Mouse (Mus musculus) heart, adult 2 months (tissue): ENCODE measurements at regions not wholly inside any gene's neighbourhood (a gene's known extent, or its start where the extent isn't known, plus 50 kb on each side); places are given as distances from the start of the nearest gene placed in this dataset.
A peak's percentile ranks its signal among the peaks of the same experiment; 100 is the strongest.

ENCODE experiments used
- DNase-seq, 2 experiments: peaks; one replicate each; pipeline ENCODE4 v3.0.0; 2021
- H3K27ac ChIP-seq: fragments of 200-600 bp; 2 replicates; pipeline ENCODE4 v1.8.1; 2022
- H3K27me3 ChIP-seq: fragments of 200-500 bp; 2 replicates; pipeline ENCODE4 v1.6.1; 2012; ENCODE audit warnings: mild to moderate bottlenecking, low read length, inconsistent platforms, mixed read lengths; ENCODE audit not compliant: control insufficient read depth, insufficient read depth
- H3K36me3 ChIP-seq: fragments of 200-500 bp; 2 replicates; pipeline ENCODE4 v1.6.1; 2012; ENCODE audit warnings: low read length, inconsistent platforms; ENCODE audit not compliant: control insufficient read depth, insufficient read depth
- H3K4me1 ChIP-seq: fragments of 200-500 bp; 2 replicates; pipeline ENCODE4 v1.6.1; 2011; ENCODE audit warnings: low read length; ENCODE audit not compliant: control insufficient read depth, insufficient read depth
- H3K4me3 ChIP-seq: fragments of 200-600 bp; 2 replicates; pipeline ENCODE4 v1.8.1; 2022
- H3K79me2 ChIP-seq: fragments of 200-500 bp; replicated peaks from 2 replicates; pipeline ENCODE4 v1.6.1; 2012; ENCODE audit warnings: mild to moderate bottlenecking, inconsistent platforms, low read length, moderate library complexity, mixed read lengths; ENCODE audit not compliant: control insufficient read depth, insufficient read depth
- H3K9ac ChIP-seq: fragments of 200-500 bp; 2 replicates; pipeline ENCODE4 v1.6.1; 2012; ENCODE audit warnings: low read depth, mild to moderate bottlenecking, control low read depth, inconsistent platforms, low read length, mixed read lengths
- CTCF ChIP-seq: fragments of 200-600 bp; IDR thresholded peaks from 2 replicates; pipeline ENCODE4 v1.8.1; 2022; ENCODE audit warnings: antibody characterized with exemption, mild to moderate bottlenecking, moderate library complexity
- EP300 ChIP-seq: fragments of 200-500 bp; IDR thresholded peaks from 2 replicates; pipeline ENCODE4 v1.6.1; 2011; ENCODE audit warnings: low read depth, low read length, control low read depth; ENCODE audit not compliant: insufficient read depth
- POLR2A ChIP-seq: fragments of 200-500 bp; IDR thresholded peaks from 2 replicates; pipeline ENCODE4 v1.6.1; 2011; ENCODE audit warnings: mild to moderate bottlenecking, low read depth, low read length, control low read depth; ENCODE audit not compliant: insufficient read depth
- WGBS: fragments of 180-500 bp; shearing (Covaris S2); methylation state at CpG from one replicate; pipeline ENCODE4 v1.1.7; 2018; 5-methylcytosine and 5-hydroxymethylcytosine counted together
- intact Hi-C: fragments of 180-260 bp; cut with DNase I; formaldehyde crosslinking; loops from one replicate; pipeline ENCODE4 v1.15.1; 2025

DNA sequence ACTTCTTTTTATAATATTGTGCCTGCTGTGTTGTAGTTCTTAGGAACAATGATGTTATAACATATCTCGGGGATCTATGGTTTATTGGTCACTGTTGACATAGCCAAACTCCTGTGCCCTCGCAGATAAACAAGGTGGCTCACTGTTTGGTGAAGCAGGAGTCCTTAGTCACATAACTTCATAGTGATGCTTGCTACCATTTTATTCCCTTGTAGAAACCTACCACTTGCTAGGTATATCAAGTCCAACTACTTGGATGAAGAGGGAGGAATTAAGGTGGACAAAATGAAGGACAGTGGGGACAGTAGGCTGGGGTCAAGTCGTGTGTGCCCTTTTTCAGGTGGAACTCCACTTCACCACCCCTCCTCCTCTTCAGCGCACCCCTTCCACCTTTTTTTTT lies 146.7 kb upstream of the Bcl6 start:
- Histone ChIP-seq H3K79me2 (no peaks in the 10 kb centered on the region), H3K27ac (no peak overlapping the region), H3K36me3 (no peaks in the 10 kb centered on the region), H3K4me1 (peaks cover 1% of the 10 kb centered on the region; the same call in 1 of the 2 replicates), H3K4me3 (no peak overlapping the region), H3K9ac (no peak overlapping the region), H3K27me3 (no peaks in the 10 kb centered on the region)
- intact Hi-C loops = no loop called here
- 95% methylated on average over 4 of the region's 4 CpGs for WGBS
- no peak for DNase-seq
- TF ChIP-seq POLR2A (no peak), EP300 (no peak), CTCF (no peak)

DNA sequence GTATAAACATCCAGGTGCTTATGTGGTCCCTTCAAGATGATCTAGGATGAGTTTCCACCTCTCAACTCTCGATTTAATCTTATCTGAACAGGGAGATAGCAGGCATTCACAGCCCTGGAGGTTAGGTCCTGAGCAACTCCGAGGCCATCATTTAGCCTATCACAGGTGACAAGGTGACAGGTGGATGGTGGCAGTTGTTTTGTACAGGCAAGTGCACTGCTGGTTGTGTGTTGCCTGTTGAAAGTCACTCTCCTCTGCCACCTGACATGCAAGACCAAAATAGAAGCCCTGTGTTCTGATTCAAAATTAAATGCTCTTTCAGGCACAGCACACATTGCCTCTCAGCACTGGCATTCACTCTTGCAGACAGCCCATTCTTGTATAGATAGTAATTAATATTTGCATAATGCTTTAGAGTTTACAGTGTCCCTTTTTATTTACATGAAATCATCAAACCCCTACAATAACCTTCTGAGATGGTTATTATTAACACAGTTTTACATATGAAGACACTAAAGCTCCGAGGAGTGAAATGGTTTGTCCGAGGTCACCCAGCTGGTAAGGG lies 145.9 kb upstream of the Bcl6 start:
- Histone ChIP-seq H3K27ac (no peak overlapping the region), H3K4me1 (peaks cover 1% of the 10 kb centered on the region; the same call in 1 of the 2 replicates), H3K4me3 (no peak overlapping the region), H3K9ac (no peak overlapping the region), H3K27me3 (no peaks in the 10 kb centered on the region), H3K79me2 (no peaks in the 10 kb centered on the region), H3K36me3 (no peaks in the 10 kb centered on the region)
- no peak for DNase-seq
- 56% methylated on average over 4 of the region's 4 CpGs for WGBS
- intact Hi-C loops = no loop called here
- no peak for TF ChIP-seq POLR2A
- TF ChIP-seq CTCF = no peak
- TF ChIP-seq EP300 = no peak

DNA sequence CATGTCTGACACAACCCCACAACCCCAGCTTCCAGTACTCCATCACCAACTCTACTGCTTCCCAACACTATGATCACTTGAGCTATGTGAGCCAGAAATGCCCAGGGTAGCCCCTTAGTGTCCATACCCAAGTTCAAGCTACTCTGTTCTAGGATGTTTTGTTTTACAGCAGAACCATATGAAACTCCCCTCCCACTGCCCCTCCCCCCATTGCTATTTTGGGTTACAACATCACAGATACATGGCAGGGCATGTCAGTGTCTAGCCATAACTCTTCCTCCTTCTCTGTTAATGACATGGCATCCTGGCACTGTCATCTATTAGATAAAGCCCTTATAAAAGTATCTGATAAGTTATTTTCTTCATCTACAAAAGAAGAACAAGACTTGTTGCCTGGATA lies 142.0 kb upstream of the Bcl6 start:
- DNase-seq = no peak
- intact Hi-C loops = no loop called here

DNA sequence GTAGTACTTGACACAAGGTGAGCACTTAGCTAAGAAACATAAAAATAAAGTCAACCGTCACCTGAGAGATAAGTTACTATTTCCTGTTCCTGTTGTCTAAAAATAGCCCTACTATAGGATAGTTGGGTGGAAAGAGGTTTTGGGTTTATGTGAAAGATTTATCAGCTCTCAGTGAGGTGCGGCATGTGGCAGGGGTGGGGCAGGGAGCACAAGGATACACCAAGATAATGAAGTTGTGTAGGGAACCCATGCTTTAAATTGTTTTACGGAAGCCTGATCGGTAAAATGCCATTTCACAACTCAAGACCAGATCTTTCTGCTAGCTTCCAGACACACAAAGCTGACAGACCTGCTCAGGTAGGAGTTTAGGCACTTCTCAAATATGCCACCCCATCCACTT lies 141.0 kb upstream of the Bcl6 start:
- H3K27me3 ChIP-seq = no peaks in the 10 kb centered on the region
- H3K79me2 ChIP-seq = no peaks in the 10 kb centered on the region
- H3K4me3 ChIP-seq = no peak overlapping the region
- WGBS = 77% methylated on average over 4 of the region's 4 CpGs
- no peak for DNase-seq
- no peak overlapping the region for H3K9ac ChIP-seq
- no peak overlapping the region for H3K27ac ChIP-seq
- H3K36me3 ChIP-seq = no peaks in the 10 kb centered on the region
- H3K4me1 ChIP-seq = peaks cover 1% of the 10 kb centered on the region
- intact Hi-C loops = no loop called here
- no peak for TF ChIP-seq CTCF
- no peak for TF ChIP-seq POLR2A
- TF ChIP-seq EP300 = no peak

More for the DNA sequence above, 142.0 kb upstream of the Bcl6 start:
- TF ChIP-seq EP300 (no peak), POLR2A (no peak), CTCF (no peak)
- no peak overlapping the region for H3K9ac ChIP-seq
- no peaks in the 10 kb centered on the region for H3K36me3 ChIP-seq
- peaks cover 1% of the 10 kb centered on the region for H3K4me1 ChIP-seq
- no peak overlapping the region for H3K27ac ChIP-seq
- no peaks in the 10 kb centered on the region for H3K27me3 ChIP-seq
- H3K4me3 ChIP-seq = no peak overlapping the region
- H3K79me2 ChIP-seq = no peaks in the 10 kb centered on the region

DNA sequence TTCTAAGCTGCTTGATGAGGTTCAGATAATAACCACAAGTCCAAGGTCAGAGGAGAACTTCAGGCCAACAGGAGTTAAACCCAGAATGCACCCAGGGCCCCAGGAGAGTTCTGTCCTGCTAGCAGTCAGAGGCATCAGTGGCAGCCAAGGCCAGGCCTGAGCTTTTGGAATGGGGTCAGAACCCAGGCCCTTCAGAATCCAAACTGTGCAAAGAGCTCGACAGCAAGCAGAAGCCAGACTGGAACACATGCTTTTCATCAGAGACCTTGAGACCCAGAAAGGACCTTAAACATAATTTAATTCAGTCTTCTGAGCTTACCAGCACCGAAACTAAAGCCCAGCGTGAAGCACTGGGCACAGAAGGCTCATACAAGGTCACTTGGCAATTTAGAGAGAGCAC lies 139.9 kb upstream of the Bcl6 start:
- Histone ChIP-seq H3K79me2 (no peaks in the 10 kb centered on the region), H3K27me3 (no peaks in the 10 kb centered on the region), H3K36me3 (no peaks in the 10 kb centered on the region), H3K27ac (no peak overlapping the region), H3K9ac (no peak overlapping the region), H3K4me3 (no peak overlapping the region), H3K4me1 (no peaks in the 10 kb centered on the region; the same call in none of the 2 replicates)
- DNase-seq = peak in 1 of 2 experiments; percentile 44
- intact Hi-C loops = no loop called here
- TF ChIP-seq EP300 = no peak
- no peak for TF ChIP-seq POLR2A
- TF ChIP-seq CTCF = no peak
- WGBS = 62% methylated on average over 3 of the region's 3 CpGs

DNA sequence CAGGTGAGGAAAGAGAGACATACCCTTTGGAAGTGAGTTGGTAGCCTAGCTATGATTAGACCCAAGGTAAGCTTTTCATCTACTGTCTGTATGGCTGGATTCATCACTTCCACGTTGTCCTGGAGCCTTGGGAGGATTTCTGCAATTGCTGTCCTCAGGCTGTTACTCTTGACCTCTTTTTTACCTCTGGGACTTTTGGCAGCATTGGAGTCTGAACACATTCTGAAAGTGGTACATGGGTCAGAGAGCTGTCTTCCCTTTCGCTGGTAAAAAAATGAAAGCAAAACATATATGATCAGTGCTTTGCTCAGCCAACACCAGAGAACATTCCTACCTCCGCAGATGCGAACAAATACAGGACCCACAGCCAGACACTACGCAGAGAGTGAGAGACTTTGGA lies 136.1 kb upstream of the Bcl6 start:
- H3K4me3 ChIP-seq = no peak overlapping the region
- no peaks in the 10 kb centered on the region for H3K79me2 ChIP-seq
- H3K27me3 ChIP-seq = no peaks in the 10 kb centered on the region
- intact Hi-C loops = no loop called here
- H3K27ac ChIP-seq = no peak overlapping the region
- H3K9ac ChIP-seq = no peak overlapping the region
- no peaks in the 10 kb centered on the region for H3K36me3 ChIP-seq
- 87% methylated on average over 5 of the region's 5 CpGs for WGBS
- DNase-seq = no peak
- no peak for TF ChIP-seq EP300
- TF ChIP-seq CTCF = no peak
- no peaks in the 10 kb centered on the region; the same call in none of the 2 replicates for H3K4me1 ChIP-seq
